11 mouse cellular contexts compared by ENCODE assay signal in the genomic region with DNA sequence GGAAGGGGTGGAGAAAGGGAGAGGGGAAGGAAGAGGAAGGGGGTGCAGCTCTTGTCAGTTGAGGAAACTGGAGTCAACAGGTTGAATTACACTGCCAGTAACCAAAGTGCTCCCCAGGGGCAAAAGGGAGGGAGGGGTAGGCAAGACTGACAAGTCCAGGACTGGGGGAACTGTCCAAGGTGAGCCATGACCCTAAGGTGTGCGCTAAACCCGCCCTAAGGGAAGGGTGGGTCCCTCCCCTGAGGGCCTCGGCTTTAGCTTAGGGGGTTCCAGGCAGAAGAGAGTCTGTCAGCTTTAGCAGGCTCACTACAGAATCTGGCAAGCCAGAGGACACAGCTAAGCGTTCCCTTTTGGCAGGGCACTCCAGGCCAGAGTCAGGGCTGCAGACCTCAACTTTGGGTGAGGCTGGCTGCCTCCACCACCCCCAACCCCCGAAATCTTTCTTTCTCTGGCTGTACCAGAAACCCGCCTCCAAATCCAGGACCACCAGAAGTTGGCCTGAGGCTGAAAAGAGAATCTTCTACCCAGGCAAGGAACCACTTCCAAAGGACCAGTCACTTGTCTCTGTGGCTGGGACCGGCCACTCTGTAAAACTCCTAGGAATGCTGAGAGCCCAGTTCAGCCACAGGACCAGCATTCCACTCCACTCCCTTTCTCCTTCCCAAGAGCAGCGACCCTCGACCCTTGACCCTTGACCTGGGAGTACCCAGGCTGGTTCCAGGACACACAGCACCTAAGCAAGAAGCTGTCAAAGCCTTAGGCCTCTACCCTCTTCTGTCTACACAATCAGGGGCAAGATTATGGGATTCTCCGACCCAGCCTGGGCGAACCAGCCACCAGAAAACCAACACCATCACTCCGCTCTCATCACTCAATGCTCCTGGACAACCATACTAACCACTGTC. TPM values are rescaled to one million over a fixed set of nuclear protein-coding genes. Genes with fewer than 3 reads are reported as not detected.
DNase-seq lines count a peak whose midpoint lies in the region; ATAC-seq lines count a peak whose summit lies in the region.
"Had no signal": no experiment of that assay in that cellular context is flagged by ENCODE, and none has a peak within 500 bp of the region (broad histone marks: within the 10 kb centered on the region; RNA-seq: fewer than 3 reads in every experiment).

No protein-coding gene starts in this region.

- intact Hi-C loops in heart, postnatal 25 days (cut with DNase I) = loop anchor here (10.0 kb wide), 1 partner anchor 215 kb away; no protein-coding TSS in a partner anchor

- WGBS in embryonic facial prominence, embryonic 10.5 days = 36% methylated on average over 12 of the region's 12 CpGs
- 51% methylated on average over 12 of the region's 12 CpGs for WGBS in kidney, embryonic 16.5 days

- no peak for ATAC-seq in kidney, embryonic 16.5 days (ENCODE audit: low FRiP score, low TSS enrichment)

- peak; percentile 67 for DNase-seq in cerebellum, adult 9-11 months
- no peak for DNase-seq in cerebellum, postnatal 4 days (ENCODE audit: low spot score in 2 of 2)
- no peak for DNase-seq in embryonic facial prominence, embryonic 10.5 days (ENCODE audit: low spot score)
- DNase-seq in lung, postnatal 14 days = peak; percentile 35
- DNase-seq in heart, postnatal 25 days (ENCODE audit: low spot score) = no peak
- DNase-seq in testis, postnatal 14 days (ENCODE audit: low spot score) = no peak
- no peak for DNase-seq in gastrocnemius, postnatal 25 days
- DNase-seq: right cerebral cortex, adult 18-20 months had no signal

- no peak overlapping the region for H3K9ac ChIP-seq in kidney, embryonic 16.5 days (replicated peaks; ENCODE audit: low read length)
- H3K9ac ChIP-seq: embryonic facial prominence, embryonic 12.5 days had no signal

- no peaks in the 10 kb centered on the region for H3K36me3 ChIP-seq in embryonic facial prominence, embryonic 10.5 days (replicated peaks)
- H3K36me3 ChIP-seq in kidney, embryonic 16.5 days (ENCODE audit: insufficient read depth, low read length) = no peaks in the 10 kb centered on the region
- H3K36me3 ChIP-seq: embryonic facial prominence, embryonic 12.5 days had no signal

- H3K4me3 ChIP-seq in embryonic facial prominence, embryonic 10.5 days = peak overlapping the region; percentile 13; the same call in 1 of the 2 replicates
- H3K4me3 ChIP-seq in kidney, embryonic 16.5 days (ENCODE audit: low read length) = peak overlapping the region; percentile 58; the same call in 1 of the 2 replicates
- H3K4me3 ChIP-seq: megakaryocyte, embryonic 14.5 days had no signal

- peaks cover 69% of the 10 kb centered on the region for H3K27me3 ChIP-seq in embryonic facial prominence, embryonic 10.5 days (replicated peaks; ENCODE audit: low read depth, poor library complexity, severe bottlenecking)
- H3K27me3 ChIP-seq in kidney, embryonic 16.5 days (ENCODE audit: insufficient read depth, low read length) = peaks cover 61% of the 10 kb centered on the region

- H3K27ac ChIP-seq in embryonic facial prominence, embryonic 10.5 days (replicated peaks) = no peak overlapping the region
- H3K27ac ChIP-seq in kidney, embryonic 16.5 days (ENCODE audit: low read length) = no peak overlapping the region
- H3K27ac ChIP-seq: embryonic facial prominence, embryonic 12.5 days had no signal

- peaks cover 38% of the 10 kb centered on the region for H3K4me1 ChIP-seq in embryonic facial prominence, embryonic 10.5 days
- 0 out of 2 replicates have a peak, but pooled peaks cover 12% of the 10 kb centered on the region for H3K4me1 ChIP-seq in kidney, embryonic 16.5 days (ENCODE audit: insufficient read depth, low read length)

- H3K4me2 ChIP-seq in kidney, embryonic 16.5 days (replicated peaks; ENCODE audit: low read depth, low read length) = peak overlapping the region; percentile 61

- H3K9me3 ChIP-seq in embryonic facial prominence, embryonic 10.5 days = no peaks in the 10 kb centered on the region
- H3K9me3 ChIP-seq in kidney, embryonic 16.5 days (ENCODE audit: low read length) = no peaks in the 10 kb centered on the region
- H3K9me3 ChIP-seq: embryonic facial prominence, embryonic 12.5 days; megakaryocyte, embryonic 14.5 days had no signal

RNA-seq across cellular contexts. Expression of a gene that starts 1.3 kb away (rescaled TPM):
- 12.4 and 13.7 TPM in 2 replicates for polyA plus RNA-seq in embryonic facial prominence, embryonic 10.5 days (2016; fragmentation: Nextera tagmentation; extraction: Ambion mirVana)
- polyA plus RNA-seq in kidney, embryonic 16.5 days (2015; fragmentation: Nextera tagmentation; extraction: Ambion mirVana) = 17.3 and 17.9 TPM in 2 replicates
- total RNA-seq in heart, postnatal 25 days (2021) = 1 to 10 TPM; 1.7 to 2.3 TPM
- total RNA-seq in gastrocnemius, postnatal 25 days (2021) = 1 to 10 TPM; 1.5 to 3.8 TPM

RNA-seq across cellular contexts. Expression of a gene that starts 38.1 kb away (rescaled TPM):
- polyA plus RNA-seq in embryonic facial prominence, embryonic 10.5 days (2016; fragmentation: Nextera tagmentation; extraction: Ambion mirVana) = not detected in 2 replicates
- 0.07 TPM in 1 of 2 replicates, not detected in the other for polyA plus RNA-seq in kidney, embryonic 16.5 days (2015; fragmentation: Nextera tagmentation; extraction: Ambion mirVana)
- not detected for total RNA-seq in heart, postnatal 25 days (2021)
- total RNA-seq in gastrocnemius, postnatal 25 days (2021) = 1 to 10 TPM in 1 of 2 experiments, under 1 TPM in 1; 0.56 to 1.3 TPM
- polyA plus RNA-seq: embryonic facial prominence, embryonic 12.5 days had no signal

RNA-seq across cellular contexts. Expression of a gene that starts 49.2 kb away (rescaled TPM):
- 6.7 and 7.3 TPM in 2 replicates for polyA plus RNA-seq in embryonic facial prominence, embryonic 10.5 days (2016; fragmentation: Nextera tagmentation; extraction: Ambion mirVana)
- polyA plus RNA-seq in kidney, embryonic 16.5 days (2015; fragmentation: Nextera tagmentation; extraction: Ambion mirVana) = 1.5 and 1.8 TPM in 2 replicates
- under 1 TPM in 1 of 2 experiments, not detected in 1; 0.36 TPM for total RNA-seq in heart, postnatal 25 days (2021)
- under 1 TPM; 0.77 to 0.94 TPM for total RNA-seq in gastrocnemius, postnatal 25 days (2021)

Comparison
In these comparisons a context has a peak if more than half of its experiments do, and no peak if none do; other contexts are left out.
1. DNase-seq: peak in cerebellum, adult 9-11 months (single experiment) and lung, postnatal 14 days (single experiment); none in cerebellum, postnatal 4 days (0 of 2), embryonic facial prominence, embryonic 10.5 days (single experiment), heart, postnatal 25 days (single experiment), testis, postnatal 14 days (single experiment) and gastrocnemius, postnatal 25 days (single experiment).